Mouse (Mus musculus) embryonic facial prominence, embryonic 14.5 days (tissue): ENCODE measurements at regions not wholly inside any gene's neighbourhood (a gene's known extent, or its start where the extent isn't known, plus 50 kb on each side); places are given as distances from the start of the nearest gene placed in this dataset.

ENCODE experiments used
- ATAC-seq: fragments of 200-750 bp; cut with Nextera tagmentation; 2 replicates; pipeline ENCODE4 v1.8.0; 2017; ENCODE audit warnings: low read depth, moderate number of reproducible peaks, moderate TSS enrichment
- DNase-seq: peaks from one replicate; pipeline ENCODE4 v3.0.0-alpha.2; 2015; ENCODE audit warnings: low spot score
- H3K27ac ChIP-seq: fragments of 300-500 bp; sonication (generic); replicated peaks from 2 replicates; pipeline ENCODE4 v1.5.1; 2014; ENCODE audit warnings: low read depth, mild to moderate bottlenecking, low read length, moderate library complexity
- H3K27me3 ChIP-seq: fragments of 300-500 bp; sonication (generic); replicated peaks from 2 replicates; pipeline ENCODE4 v1.6.1; 2014; ENCODE audit warnings: low read length; ENCODE audit not compliant: control insufficient read depth, insufficient read depth
- H3K36me3 ChIP-seq: fragments of 300-500 bp; sonication (generic); 2 replicates; pipeline ENCODE4 v1.6.1; 2014; ENCODE audit warnings: low read length, mixed read lengths; ENCODE audit not compliant: control insufficient read depth, insufficient read depth
- H3K4me1 ChIP-seq: fragments of 300-500 bp; sonication (generic); 2 replicates; pipeline ENCODE4 v1.6.1; 2014; ENCODE audit warnings: antibody characterized with exemption, low read length; ENCODE audit not compliant: control insufficient read depth, insufficient read depth
- H3K4me2 ChIP-seq: fragments of 300-500 bp; sonication (generic); 2 replicates; pipeline ENCODE4 v1.6.1; 2014; ENCODE audit warnings: low read depth, mild to moderate bottlenecking, low read length, moderate library complexity, mixed read lengths
- H3K4me3 ChIP-seq: fragments of 300-500 bp; sonication (generic); 2 replicates; pipeline ENCODE4 v1.5.1; 2014; ENCODE audit warnings: low read depth, mild to moderate bottlenecking, low read length
- H3K9ac ChIP-seq: fragments of 300-500 bp; sonication (generic); 2 replicates; pipeline ENCODE4 v1.6.1; 2014; ENCODE audit warnings: low read depth, mild to moderate bottlenecking, low read length, moderate library complexity, mixed read lengths
- H3K9me3 ChIP-seq: fragments of 300-500 bp; sonication (generic); 2 replicates; pipeline ENCODE4 v1.6.1; 2016; ENCODE audit warnings: low read length; ENCODE audit not compliant: control insufficient read depth
- WGBS: fragments of 180-500 bp; shearing (Covaris S2); extraction: QIAGEN DNeasy Blood & Tissue Kit; methylation state at CpG from one replicate; pipeline ENCODE4 v1.1.7; 2014; 5-methylcytosine and 5-hydroxymethylcytosine counted together

GRCm38 (mm10) chr13:94685191-94685590 is 103.5 kb upstream of the Tbca start:
- H3K27ac ChIP-seq = no peak overlapping the region
- peaks cover 3% of the 10 kb centered on the region; the same call in 1 of the 2 replicates for H3K27me3 ChIP-seq
- ATAC-seq (no peak), DNase-seq (no peak)
- no peak overlapping the region for H3K9ac ChIP-seq
- H3K36me3 ChIP-seq = no peaks in the 10 kb centered on the region
- no peaks in the 10 kb centered on the region for H3K4me1 ChIP-seq
- H3K4me3 ChIP-seq = no peak overlapping the region
- no peak overlapping the region for H3K4me2 ChIP-seq
- no peaks in the 10 kb centered on the region for H3K9me3 ChIP-seq
- WGBS = 54% methylated on average over 7 of the region's 7 CpGs

DNA sequence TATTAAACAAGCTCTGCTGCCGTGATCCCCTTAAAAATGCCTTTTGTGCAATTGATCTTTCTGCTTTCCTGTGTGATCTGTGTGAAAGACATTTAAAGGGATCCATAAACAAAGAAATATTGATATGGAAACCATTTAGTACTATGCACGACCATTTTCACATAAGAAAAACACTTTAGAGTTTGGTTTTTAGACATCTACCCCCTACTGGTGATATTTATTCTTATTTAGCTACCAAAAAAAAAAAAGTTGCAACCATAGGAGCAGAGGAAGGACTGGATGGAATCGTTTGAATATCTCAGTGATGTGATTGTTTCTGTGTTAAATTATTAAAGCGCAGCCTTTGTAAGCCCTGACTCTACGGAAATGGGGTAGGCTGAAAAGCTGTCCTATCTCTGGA is 101.4 kb upstream of the Tbca start:
- Histone ChIP-seq H3K9ac (no peak overlapping the region), H3K36me3 (no peaks in the 10 kb centered on the region), H3K4me2 (no peak overlapping the region), H3K4me1 (no peaks in the 10 kb centered on the region), H3K27me3 (peaks cover 3% of the 10 kb centered on the region; the same call in 1 of the 2 replicates), H3K27ac (no peak overlapping the region), H3K4me3 (no peak overlapping the region), H3K9me3 (no peaks in the 10 kb centered on the region)
- WGBS = 69% methylated on average over 5 of the region's 5 CpGs
- DNase-seq = no peak
- ATAC-seq = no peak

- peaks cover 16% of the 10 kb centered on the region for H3K4me1 ChIP-seq
- H3K36me3 ChIP-seq = no peaks in the 10 kb centered on the region
- no peak for DNase-seq
- WGBS = 0% methylated on average over 7 of the region's 7 CpGs
- ATAC-seq = no peak
- H3K27ac ChIP-seq = no peak overlapping the region
- H3K4me2 ChIP-seq = no peak overlapping the region
- H3K27me3 ChIP-seq = peaks cover 97% of the 10 kb centered on the region
- no peaks in the 10 kb centered on the region for H3K9me3 ChIP-seq
- no peak overlapping the region for H3K4me3 ChIP-seq
- no peak overlapping the region for H3K9ac ChIP-seq
These were observed 82.1 kb upstream of the Tbca start for GRCm38 (mm10) chr13:94706641-94707053.

DNA sequence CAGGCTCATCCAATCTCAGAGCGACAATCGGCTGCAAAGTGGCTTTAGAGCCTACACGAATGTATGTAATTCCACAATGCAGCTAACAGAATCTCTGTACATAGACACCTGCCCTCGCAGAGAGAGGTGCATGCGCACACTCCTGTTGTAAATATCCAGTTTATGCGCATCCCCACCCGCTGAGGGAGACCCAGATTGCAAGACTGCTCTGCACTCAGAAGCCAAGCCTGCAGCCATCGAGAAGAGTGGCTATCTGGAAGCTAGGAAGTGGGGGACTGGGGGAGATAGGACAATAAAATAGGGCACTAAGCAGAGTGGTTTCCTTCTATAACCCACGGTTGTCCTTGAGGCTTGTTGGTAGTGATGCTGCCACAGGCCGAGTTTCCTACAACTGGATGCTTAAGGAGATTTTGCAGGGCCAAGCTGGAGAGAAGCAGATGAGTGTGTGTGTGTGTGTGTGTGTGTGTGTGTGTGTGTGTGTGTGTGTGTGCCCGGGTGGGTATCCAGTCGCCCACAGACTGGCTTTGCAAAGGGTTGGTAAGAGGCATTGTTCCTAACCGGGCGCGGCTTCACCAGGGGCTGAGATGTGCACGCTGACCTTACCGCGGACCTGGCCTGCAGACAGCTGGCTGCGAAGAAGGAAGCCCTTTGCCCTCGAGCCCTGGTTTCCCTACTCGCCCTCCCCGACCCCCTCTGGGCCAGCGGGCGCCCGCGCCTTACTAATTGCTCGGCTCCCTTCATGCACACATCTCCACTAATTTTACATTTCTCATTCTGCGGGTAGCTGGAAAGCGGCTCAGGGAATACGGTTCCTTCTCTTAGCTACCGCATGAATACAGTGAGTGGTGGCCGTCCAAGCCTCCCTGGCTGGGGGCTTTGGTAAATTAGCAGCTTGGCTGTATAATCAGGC is 81.1 kb upstream of the Tbca start:
- ATAC-seq (no peak), DNase-seq (no peak)
- no peak overlapping the region for H3K27ac ChIP-seq
- no peak overlapping the region for H3K9ac ChIP-seq
- no peaks in the 10 kb centered on the region for H3K36me3 ChIP-seq
- no peak overlapping the region for H3K4me2 ChIP-seq
- 5% methylated on average over 29 of the region's 32 CpGs for WGBS
- H3K4me1 ChIP-seq = peaks cover 10% of the 10 kb centered on the region
- peaks cover 97% of the 10 kb centered on the region for H3K27me3 ChIP-seq
- no peaks in the 10 kb centered on the region for H3K9me3 ChIP-seq
- no peak overlapping the region for H3K4me3 ChIP-seq

GRCm38 (mm10) chr13:94708786-94709185 is 79.9 kb upstream of the Tbca start:
- Histone ChIP-seq H3K9me3 (no peaks in the 10 kb centered on the region), H3K9ac (no peak overlapping the region), H3K4me2 (no peak overlapping the region), H3K4me3 (no peak overlapping the region), H3K27ac (no peak overlapping the region), H3K4me1 (peaks cover 6% of the 10 kb centered on the region; the same call in 1 of the 2 replicates), H3K27me3 (peaks cover 94% of the 10 kb centered on the region), H3K36me3 (no peaks in the 10 kb centered on the region)
- 33% methylated on average over 5 of the region's 5 CpGs for WGBS
- ATAC-seq (no peak), DNase-seq (no peak)

DNA sequence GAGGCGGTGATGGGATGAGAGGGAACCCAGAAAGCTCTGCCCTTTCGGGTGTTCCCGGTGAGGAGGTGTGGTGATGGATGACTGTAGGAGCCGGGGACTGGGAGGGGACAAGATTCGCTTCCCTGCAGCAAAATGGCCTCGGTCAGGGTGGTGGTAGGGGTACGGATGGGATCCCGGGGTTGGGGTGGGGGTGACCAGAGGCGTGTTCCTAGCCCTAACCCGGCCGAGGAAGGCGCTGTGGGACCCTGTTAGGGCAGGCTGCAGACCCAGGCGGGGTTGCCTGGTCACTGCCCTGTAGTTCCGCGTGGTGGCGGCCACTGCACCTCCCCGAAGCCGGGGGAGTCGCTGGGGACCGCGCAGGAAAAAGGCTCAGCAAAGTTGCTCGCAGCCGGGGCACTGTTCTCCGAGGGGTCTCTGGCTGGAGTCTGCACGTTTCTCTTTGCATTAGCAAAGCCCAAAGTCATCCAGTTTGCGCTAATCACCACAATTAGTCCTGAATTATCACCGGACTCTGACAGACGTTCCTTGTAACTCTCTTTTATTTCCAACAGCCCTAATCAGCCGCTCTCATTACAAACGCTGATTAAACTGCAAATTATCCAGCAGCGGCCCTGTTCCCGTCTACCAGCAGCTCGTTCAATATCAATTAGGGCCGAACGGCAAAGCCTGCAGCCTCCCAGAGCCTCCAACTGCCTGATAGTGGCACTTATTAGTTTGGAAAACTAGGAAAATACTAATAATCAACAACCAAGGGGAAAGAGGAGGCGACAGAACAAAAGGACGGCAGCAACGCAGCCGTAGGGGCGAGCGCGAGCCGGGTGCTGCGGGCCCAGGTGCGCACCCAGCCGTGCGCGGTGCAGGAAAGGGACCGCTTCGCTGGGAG is 78.8 kb upstream of the Tbca start:
- H3K4me2 ChIP-seq = peak overlapping the region; percentile 49
- H3K4me3 ChIP-seq = peak overlapping the region; percentile 25
- H3K27me3 ChIP-seq = peaks cover 91% of the 10 kb centered on the region
- peaks cover 6% of the 10 kb centered on the region; the same call in 1 of the 2 replicates for H3K4me1 ChIP-seq
- no peaks in the 10 kb centered on the region for H3K9me3 ChIP-seq
- WGBS = 1% methylated on average over 38 of the region's 50 CpGs
- H3K9ac ChIP-seq = no peak overlapping the region
- H3K27ac ChIP-seq = no peak overlapping the region
- ATAC-seq (peak; percentile 63; the same call in 1 of the 2 replicates), DNase-seq (no peak)
- no peaks in the 10 kb centered on the region for H3K36me3 ChIP-seq

- peaks cover 83% of the 10 kb centered on the region for H3K27me3 ChIP-seq
- H3K36me3 ChIP-seq = no peaks in the 10 kb centered on the region
- DNase-seq (no peak), ATAC-seq (no peak)
- H3K9ac ChIP-seq = no peak overlapping the region
- no peaks in the 10 kb centered on the region for H3K9me3 ChIP-seq
- H3K27ac ChIP-seq = no peak overlapping the region
- peak overlapping the region; percentile 25 for H3K4me3 ChIP-seq
- under 1% methylated on average over 26 of the region's 26 CpGs for WGBS
- peak overlapping the region; percentile 49 for H3K4me2 ChIP-seq
- H3K4me1 ChIP-seq = peaks cover 6% of the 10 kb centered on the region; the same call in 1 of the 2 replicates
These were observed 78.0 kb upstream of the Tbca start for GRCm38 (mm10) chr13:94710574-94711172.

GRCm38 (mm10) chr13:94713451-94713850 is 75.3 kb upstream of the Tbca start:
- Histone ChIP-seq H3K9me3 (no peaks in the 10 kb centered on the region), H3K4me3 (no peak overlapping the region), H3K9ac (no peak overlapping the region), H3K36me3 (no peaks in the 10 kb centered on the region), H3K4me2 (no peak overlapping the region), H3K27me3 (peaks cover 56% of the 10 kb centered on the region), H3K4me1 (peaks cover 6% of the 10 kb centered on the region; the same call in 1 of the 2 replicates), H3K27ac (no peak overlapping the region)
- no peak for ATAC-seq
- WGBS = 63% methylated on average over 3 of the region's 3 CpGs
- no peak for DNase-seq
